Mouse (Mus musculus): ENCODE data around the gene Fxyd4. TPM values are rescaled to one million over a fixed set of nuclear protein-coding genes. Genes with fewer than 3 reads are reported as not detected.

Gene Fxyd4
- polyA plus RNA-seq, 1 experiment from 2014 or later, result 0.75 TPM

DNA sequence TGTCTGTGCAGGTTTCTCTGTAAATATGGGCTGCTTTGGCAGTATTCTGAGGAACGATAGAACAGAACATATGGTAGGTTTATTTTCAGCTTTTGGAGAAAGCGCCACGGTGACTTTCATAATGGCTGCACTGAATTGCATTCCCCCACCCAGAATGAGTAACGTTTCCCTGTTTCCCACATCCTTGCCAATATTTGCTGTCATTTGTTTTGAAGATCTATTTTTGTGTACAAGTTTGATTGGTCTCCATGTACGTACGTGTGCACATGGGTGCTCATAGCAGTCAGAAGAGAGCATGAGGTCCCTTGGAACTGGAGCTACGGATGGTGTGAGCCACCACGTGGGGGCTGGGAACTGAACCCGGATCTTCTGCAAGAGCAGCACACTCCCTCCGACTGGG is 1.5 kb upstream of the Fxyd4 start:
- ATAC-seq (no peak), DNase-seq (ENCODE audit: low spot score) (peak; percentile 13)
- H3K4me3 ChIP-seq (ENCODE audit: low read depth, low read length), result no peak overlapping the region
- no peak overlapping the region for H3K27ac ChIP-seq (ENCODE audit: low read depth, low read length)
- H3K27me3 ChIP-seq (replicated peaks; ENCODE audit: control insufficient read depth, insufficient read depth, low read length), result no peaks in the 10 kb centered on the region
- no peaks in the 10 kb centered on the region for H3K36me3 ChIP-seq (ENCODE audit: control insufficient read depth, insufficient read depth, low read length)
- H3K4me2 ChIP-seq (ENCODE audit: low read length), result no peak overlapping the region
- no peaks in the 10 kb centered on the region for H3K4me1 ChIP-seq (ENCODE audit: control insufficient read depth, insufficient read depth, low read length)
- no peak overlapping the region for H3K9ac ChIP-seq (ENCODE audit: low read length)
- no peaks in the 10 kb centered on the region for H3K9me3 ChIP-seq (replicated peaks; ENCODE audit: control insufficient read depth, low read length)
- 83% methylated on average over 10 of the region's 10 CpGs for WGBS

DNA sequence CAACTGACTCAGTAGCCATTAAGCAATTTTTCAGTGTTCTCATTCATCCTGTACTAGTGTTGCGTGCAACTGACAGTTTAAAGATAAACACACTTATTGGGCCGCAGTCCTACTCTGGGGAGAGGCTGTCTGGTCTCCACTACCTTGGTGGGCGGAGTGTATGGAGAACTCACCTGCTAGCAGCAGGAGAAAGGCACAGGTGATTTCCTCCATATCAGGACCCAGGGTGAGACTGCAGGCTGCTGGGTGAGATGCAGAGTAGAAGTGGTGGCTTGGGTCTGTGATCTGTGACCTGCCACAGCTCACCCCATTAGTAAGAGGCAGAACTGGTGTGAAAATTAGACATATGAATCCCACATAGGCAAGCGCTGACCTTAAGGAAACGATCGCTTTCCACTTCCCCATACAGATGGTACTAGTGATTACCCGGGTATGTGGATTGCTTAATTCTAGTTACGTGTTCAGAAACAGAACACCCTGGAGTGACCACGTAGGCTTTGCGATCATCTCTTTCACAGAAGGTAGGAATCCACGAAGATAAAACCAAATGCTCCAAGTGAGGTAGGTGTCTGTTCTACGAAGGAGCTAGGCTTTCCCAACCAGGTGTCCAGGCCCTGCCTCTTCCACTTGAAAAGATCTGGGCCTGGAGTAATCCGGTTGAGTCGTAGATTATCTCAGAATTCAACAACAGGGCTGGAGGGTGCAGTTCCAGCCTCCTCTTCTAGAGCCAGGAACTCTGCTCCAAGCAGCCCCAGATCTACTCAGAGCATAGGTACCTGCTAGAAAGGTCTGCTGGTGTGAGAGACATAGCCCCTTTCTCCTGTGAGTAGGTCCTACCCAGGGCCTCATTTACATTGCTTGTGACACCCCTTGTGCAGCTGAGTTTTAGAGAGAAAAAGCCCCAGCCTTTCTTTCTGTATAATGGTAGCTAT is 1.5 kb downstream of the Fxyd4 start:
- 93% methylated on average over 14 of the region's 14 CpGs for WGBS
- Histone ChIP-seq H3K4me3 (ENCODE audit: low read depth, low read length) (no peak overlapping the region), H3K36me3 (ENCODE audit: control insufficient read depth, insufficient read depth, low read length) (no peaks in the 10 kb centered on the region), H3K4me1 (ENCODE audit: control insufficient read depth, insufficient read depth, low read length) (no peaks in the 10 kb centered on the region), H3K27ac (ENCODE audit: low read depth, low read length) (no peak overlapping the region), H3K9ac (ENCODE audit: low read length) (no peak overlapping the region), H3K9me3 (replicated peaks; ENCODE audit: control insufficient read depth, low read length) (no peaks in the 10 kb centered on the region), H3K27me3 (replicated peaks; ENCODE audit: control insufficient read depth, insufficient read depth, low read length) (no peaks in the 10 kb centered on the region), H3K4me2 (ENCODE audit: low read length) (no peak overlapping the region)
- no peak for ATAC-seq
- no peak for DNase-seq (ENCODE audit: low spot score)

DNA sequence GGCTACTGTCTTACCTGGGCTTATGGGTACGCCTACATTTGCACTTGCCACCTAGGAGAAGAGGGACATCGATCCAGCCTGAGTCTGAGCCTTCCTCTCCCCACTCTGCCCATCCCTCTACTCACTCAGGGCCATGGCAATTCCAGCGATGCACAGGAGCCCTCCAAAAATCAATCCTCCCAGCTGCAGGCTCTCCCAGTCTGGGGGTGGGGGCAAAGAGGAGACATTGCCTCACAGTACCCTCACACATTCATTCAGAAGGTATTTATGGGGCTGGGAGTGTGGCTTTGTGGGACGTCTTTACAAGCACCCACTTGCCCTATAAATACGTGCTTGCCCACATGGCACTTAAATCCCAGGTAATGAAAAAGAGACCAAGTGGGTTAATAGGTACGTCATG is 3.2 kb downstream of the Fxyd4 start:
- no peak overlapping the region for H3K9ac ChIP-seq (ENCODE audit: low read length)
- no peaks in the 10 kb centered on the region for H3K4me1 ChIP-seq (ENCODE audit: control insufficient read depth, insufficient read depth, low read length)
- no peaks in the 10 kb centered on the region for H3K9me3 ChIP-seq (replicated peaks; ENCODE audit: control insufficient read depth, low read length)
- 91% methylated on average over 6 of the region's 6 CpGs for WGBS
- H3K4me3 ChIP-seq (ENCODE audit: low read depth, low read length), result no peak overlapping the region
- ATAC-seq (no peak), DNase-seq (ENCODE audit: low spot score) (no peak)
- no peaks in the 10 kb centered on the region for H3K27me3 ChIP-seq (replicated peaks; ENCODE audit: control insufficient read depth, insufficient read depth, low read length)
- H3K36me3 ChIP-seq (ENCODE audit: control insufficient read depth, insufficient read depth, low read length), result peaks cover 9% of the 10 kb centered on the region
- H3K4me2 ChIP-seq (ENCODE audit: low read length), result no peak overlapping the region
- no peak overlapping the region for H3K27ac ChIP-seq (ENCODE audit: low read depth, low read length)

DNA sequence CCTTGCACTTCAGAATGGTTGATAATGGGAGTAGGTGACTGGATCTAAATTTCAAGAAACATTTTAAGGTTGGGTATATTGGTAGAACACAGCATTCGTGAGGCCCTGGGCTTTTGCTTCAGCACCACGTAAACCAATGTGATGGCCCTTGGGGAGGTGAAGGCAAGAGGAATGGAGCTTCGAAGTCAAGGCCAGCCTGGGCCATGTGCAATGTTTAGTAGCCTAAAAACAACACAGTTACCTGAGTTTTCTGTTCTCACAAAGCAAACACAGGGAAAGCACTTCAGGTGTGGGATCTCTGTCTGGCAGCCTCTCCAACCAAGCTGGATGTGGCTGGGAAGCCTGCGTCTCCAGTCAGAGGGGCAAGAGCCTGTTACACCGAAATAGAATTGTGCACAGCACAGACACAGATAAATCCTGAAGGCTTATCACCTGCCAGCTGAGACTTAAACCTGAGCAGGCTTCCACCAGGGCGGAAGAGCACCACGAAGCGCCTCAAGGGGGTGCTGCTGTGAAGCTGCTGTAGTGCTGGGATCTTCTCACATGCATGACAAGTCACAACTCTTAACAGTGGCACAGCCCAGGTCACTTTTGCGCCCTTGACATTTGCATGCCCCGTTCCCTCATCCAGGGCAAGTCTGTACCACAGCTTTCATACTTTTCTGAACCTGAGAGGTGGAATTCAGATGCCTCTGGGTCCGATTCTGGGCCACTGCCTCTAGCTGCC is 5.0 kb downstream of the Fxyd4 start:
- Histone ChIP-seq H3K4me1 (ENCODE audit: control insufficient read depth, insufficient read depth, low read length) (no peaks in the 10 kb centered on the region), H3K9ac (ENCODE audit: low read length) (no peak overlapping the region), H3K27me3 (replicated peaks; ENCODE audit: control insufficient read depth, insufficient read depth, low read length) (no peaks in the 10 kb centered on the region), H3K36me3 (ENCODE audit: control insufficient read depth, insufficient read depth, low read length) (peaks cover 26% of the 10 kb centered on the region), H3K4me2 (ENCODE audit: low read length) (no peak overlapping the region), H3K4me3 (ENCODE audit: low read depth, low read length) (no peak overlapping the region), H3K27ac (ENCODE audit: low read depth, low read length) (no peak overlapping the region), H3K9me3 (replicated peaks; ENCODE audit: control insufficient read depth, low read length) (no peaks in the 10 kb centered on the region)
- no peak for ATAC-seq
- DNase-seq (ENCODE audit: low spot score), result peak; percentile 14
- 58% methylated on average over 11 of the region's 11 CpGs for WGBS

DNA sequence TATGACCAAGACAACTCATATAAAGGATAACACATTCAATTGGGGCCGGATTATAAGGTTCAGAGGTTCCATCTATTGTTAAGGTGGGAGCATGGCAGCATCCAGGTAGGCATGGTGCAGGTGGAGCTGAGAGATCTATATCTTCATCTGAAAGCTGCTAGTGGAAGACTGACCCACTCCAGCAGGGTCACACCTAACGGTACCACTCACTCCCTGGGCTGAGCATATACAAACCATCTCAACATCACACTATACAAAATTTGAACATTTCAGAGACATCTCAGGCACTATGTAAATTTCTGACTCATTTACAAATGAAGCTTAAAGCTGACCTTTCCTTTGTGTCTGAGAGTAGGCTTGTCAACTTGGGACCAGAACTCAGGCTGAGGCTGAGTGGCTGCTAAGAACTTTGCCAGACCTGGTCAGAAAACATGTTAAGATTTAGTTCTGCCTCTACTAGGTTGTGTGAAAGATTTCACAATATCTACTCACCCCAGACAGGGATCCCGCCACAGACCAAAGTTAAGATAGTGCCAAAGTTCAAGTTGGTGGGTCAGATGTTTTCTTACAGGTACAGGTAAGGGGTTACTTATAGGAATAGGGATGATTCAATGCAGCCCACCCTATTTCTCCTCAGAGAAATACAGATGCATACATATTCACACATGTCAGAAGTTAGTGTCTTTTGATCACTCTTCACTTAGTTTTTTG is 7.4 kb downstream of the Fxyd4 start:
- DNase-seq (ENCODE audit: low spot score) (no peak), ATAC-seq (no peak)
- 92% methylated on average over 3 of the region's 3 CpGs for WGBS
- Histone ChIP-seq H3K36me3 (ENCODE audit: control insufficient read depth, insufficient read depth, low read length) (peaks cover 45% of the 10 kb centered on the region), H3K27ac (ENCODE audit: low read depth, low read length) (no peak overlapping the region), H3K9ac (ENCODE audit: low read length) (no peak overlapping the region), H3K4me3 (ENCODE audit: low read depth, low read length) (no peak overlapping the region), H3K4me1 (ENCODE audit: control insufficient read depth, insufficient read depth, low read length) (no peaks in the 10 kb centered on the region), H3K4me2 (ENCODE audit: low read length) (no peak overlapping the region), H3K27me3 (replicated peaks; ENCODE audit: control insufficient read depth, insufficient read depth, low read length) (no peaks in the 10 kb centered on the region), H3K9me3 (replicated peaks; ENCODE audit: control insufficient read depth, low read length) (no peaks in the 10 kb centered on the region)

DNA sequence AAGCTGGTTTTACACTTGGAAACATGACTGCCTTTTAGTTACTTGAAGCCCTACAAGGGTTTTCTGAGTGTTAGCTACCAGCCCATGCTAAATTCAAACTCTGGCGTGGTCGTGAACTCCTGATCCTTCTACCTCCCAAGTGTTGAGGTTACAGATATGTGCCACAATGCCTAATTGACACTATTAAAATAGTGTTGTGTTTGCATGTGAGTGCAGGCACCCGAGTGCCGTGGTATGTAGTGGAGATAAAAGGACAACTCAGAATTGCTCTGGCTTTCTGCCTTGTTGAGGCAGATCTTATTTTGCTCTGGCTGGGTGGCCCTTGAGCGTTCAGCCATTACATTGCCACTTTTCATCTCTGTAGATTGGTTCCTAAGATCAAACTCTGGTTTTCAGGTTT is 8.7 kb downstream of the Fxyd4 start:
- no peak overlapping the region for H3K9ac ChIP-seq (ENCODE audit: low read length)
- no peaks in the 10 kb centered on the region for H3K4me1 ChIP-seq (ENCODE audit: control insufficient read depth, insufficient read depth, low read length)
- no peak overlapping the region for H3K27ac ChIP-seq (ENCODE audit: low read depth, low read length)
- H3K4me2 ChIP-seq (ENCODE audit: low read length), result no peak overlapping the region
- no peaks in the 10 kb centered on the region for H3K9me3 ChIP-seq (replicated peaks; ENCODE audit: control insufficient read depth, low read length)
- no peak overlapping the region for H3K4me3 ChIP-seq (ENCODE audit: low read depth, low read length)
- H3K36me3 ChIP-seq (ENCODE audit: control insufficient read depth, insufficient read depth, low read length), result peaks cover 45% of the 10 kb centered on the region
- WGBS, result 94% methylated on average over 5 of the region's 5 CpGs
- DNase-seq (ENCODE audit: low spot score) (no peak), ATAC-seq (no peak)
- no peaks in the 10 kb centered on the region for H3K27me3 ChIP-seq (replicated peaks; ENCODE audit: control insufficient read depth, insufficient read depth, low read length)

DNA sequence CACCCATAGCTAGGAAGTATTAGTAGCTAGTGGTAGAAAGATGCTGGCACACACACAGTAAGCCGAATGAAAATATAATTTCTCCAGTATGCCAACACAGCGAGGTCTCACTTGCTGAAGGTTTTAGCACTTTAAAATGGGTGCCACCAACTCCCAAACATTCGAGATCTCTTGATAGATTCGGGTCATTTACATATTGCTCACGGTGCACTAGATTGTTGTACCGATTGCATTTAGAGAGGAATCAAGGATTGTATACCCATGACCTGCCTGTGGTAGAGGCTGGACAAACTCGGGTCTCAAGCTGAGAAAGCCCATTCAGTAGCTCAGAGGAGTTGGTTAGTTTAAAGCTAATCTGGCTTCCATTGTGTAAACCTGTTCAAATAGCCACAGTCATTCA is 9.5 kb downstream of the Fxyd4 start:
- WGBS, result 84% methylated on average over 7 of the region's 7 CpGs
- Histone ChIP-seq H3K9me3 (replicated peaks; ENCODE audit: control insufficient read depth, low read length) (no peaks in the 10 kb centered on the region), H3K36me3 (ENCODE audit: control insufficient read depth, insufficient read depth, low read length) (peaks cover 45% of the 10 kb centered on the region), H3K9ac (ENCODE audit: low read length) (no peak overlapping the region), H3K27me3 (replicated peaks; ENCODE audit: control insufficient read depth, insufficient read depth, low read length) (no peaks in the 10 kb centered on the region), H3K27ac (ENCODE audit: low read depth, low read length) (no peak overlapping the region), H3K4me2 (ENCODE audit: low read length) (no peak overlapping the region), H3K4me1 (ENCODE audit: control insufficient read depth, insufficient read depth, low read length) (no peaks in the 10 kb centered on the region), H3K4me3 (ENCODE audit: low read depth, low read length) (no peak overlapping the region)
- no peak for ATAC-seq
- DNase-seq (ENCODE audit: low spot score), result no peak

DNA sequence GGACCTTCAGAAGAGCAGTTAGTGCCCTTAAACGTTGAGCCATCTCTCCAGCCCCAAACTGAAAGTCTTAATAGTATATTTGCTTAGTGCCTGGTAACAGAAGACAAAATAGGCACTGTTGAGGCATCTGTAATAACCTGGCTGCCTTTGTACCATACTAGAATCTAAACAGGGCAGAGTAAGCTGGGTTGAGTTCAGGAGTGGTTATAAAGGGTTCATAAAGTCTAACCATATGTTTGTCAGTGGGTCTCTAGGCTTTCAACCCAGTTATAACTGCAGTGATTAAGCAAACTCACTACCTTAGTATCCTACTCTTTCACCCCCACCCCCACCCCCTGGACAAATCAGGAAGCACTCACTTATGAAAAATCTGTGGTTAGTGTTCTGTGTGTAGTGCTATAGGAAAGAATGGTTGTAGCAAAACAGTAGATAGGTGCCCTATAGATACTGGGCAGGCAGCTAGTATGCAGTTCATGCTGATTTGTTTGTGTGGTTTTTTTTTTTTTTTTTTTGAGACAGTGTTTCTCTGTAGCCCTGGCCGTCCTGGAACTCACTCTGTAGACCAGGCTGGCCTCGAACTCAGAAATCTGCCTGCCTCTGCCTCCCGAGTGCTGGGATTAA is 10.5 kb downstream of the Fxyd4 start:
- Histone ChIP-seq H3K27ac (ENCODE audit: low read depth, low read length) (no peak overlapping the region), H3K4me1 (ENCODE audit: control insufficient read depth, insufficient read depth, low read length) (no peaks in the 10 kb centered on the region), H3K27me3 (replicated peaks; ENCODE audit: control insufficient read depth, insufficient read depth, low read length) (no peaks in the 10 kb centered on the region), H3K4me2 (ENCODE audit: low read length) (no peak overlapping the region), H3K4me3 (ENCODE audit: low read depth, low read length) (no peak overlapping the region), H3K9ac (ENCODE audit: low read length) (no peak overlapping the region), H3K9me3 (replicated peaks; ENCODE audit: control insufficient read depth, low read length) (no peaks in the 10 kb centered on the region), H3K36me3 (ENCODE audit: control insufficient read depth, insufficient read depth, low read length) (peaks cover 45% of the 10 kb centered on the region)
- ATAC-seq (no peak), DNase-seq (ENCODE audit: low spot score) (no peak)
- WGBS, result 77% methylated on average over 4 of the region's 4 CpGs
